Mouse (Mus musculus) lung, adult 2 months (tissue): ENCODE data around the gene Wdr73. TPM values are rescaled to one million over a fixed set of nuclear protein-coding genes. Genes with fewer than 3 reads are reported as not detected.

Experiments
- DNase-seq: peaks from one replicate; pipeline ENCODE4 v3.0.0; 2022
- H3K4me1 ChIP-seq: fragments of 200-500 bp; 2 replicates; pipeline ENCODE4 v1.6.1; 2011; ENCODE audit warnings: low read length; ENCODE audit not compliant: control insufficient read depth, insufficient read depth
- H3K4me3 ChIP-seq: fragments of 200-500 bp; replicated peaks from 2 replicates; pipeline ENCODE3; 2011; ENCODE audit warnings: low read depth, mild to moderate bottlenecking, control low read depth, low read length; ENCODE audit errors: extremely low read depth
- CTCF ChIP-seq: fragments of 200-500 bp; IDR thresholded peaks from 2 replicates; pipeline ENCODE4 v1.5.1; 2011; ENCODE audit warnings: mild to moderate bottlenecking, low read length, control low read depth; ENCODE audit not compliant: insufficient read depth
- POLR2A ChIP-seq: fragments of 200-500 bp; IDR thresholded peaks from 2 replicates; pipeline ENCODE4 v1.6.1; 2011; ENCODE audit warnings: low read depth, mild to moderate bottlenecking, control low read depth, low read length, borderline replicate concordance; ENCODE audit errors: extremely low read depth
- WGBS: fragments of 180-500 bp; shearing (Covaris S2); methylation state at CpG from one replicate; pipeline ENCODE4 v1.1.7; 2018; 5-methylcytosine and 5-hydroxymethylcytosine counted together
- polyA plus RNA-seq: library from polyadenylated mRNA; depleted of rRNA; stranded (reverse); fragments of >200 nt; gene quantifications from 2 replicates; pipeline ENCODE4 v1.2.3, GENCODE M21; 2012

Wdr73 gene
- polyA plus RNA-seq, 1 experiment, result 14.7 TPM

DNA sequence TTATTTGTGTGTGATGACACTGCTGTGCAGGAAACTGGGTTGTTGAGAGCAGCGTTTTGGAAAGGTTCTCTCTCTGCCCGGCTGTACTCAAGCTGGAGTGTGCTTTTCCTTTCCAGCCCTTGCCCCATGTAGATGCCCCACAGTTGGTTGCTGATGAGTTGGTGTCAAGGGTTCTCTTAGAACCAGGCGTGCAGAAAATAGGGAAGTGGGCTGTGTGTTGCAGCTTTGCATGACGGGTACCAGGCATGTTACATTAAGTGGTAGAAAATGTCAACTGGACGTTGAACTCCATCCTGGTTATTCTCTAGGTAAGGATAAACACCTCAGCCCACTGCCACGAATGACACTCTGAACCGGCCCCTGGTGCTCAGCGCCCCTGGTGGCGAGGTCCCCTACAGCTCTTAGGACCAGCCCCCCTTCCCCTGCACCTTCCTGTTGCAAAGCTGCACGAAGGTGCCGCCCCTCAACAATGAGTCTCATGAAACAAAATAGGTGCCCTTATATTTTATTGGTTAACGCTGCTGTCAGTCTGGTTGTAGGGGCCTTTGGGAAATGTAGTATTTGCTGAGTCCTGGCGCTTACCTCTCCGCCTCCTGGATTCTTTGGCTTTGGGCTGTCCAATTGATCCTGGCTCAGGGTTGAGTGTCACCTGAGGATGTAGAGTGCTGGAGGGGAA lies 18.1 kb downstream of the Wdr73 start:
- WGBS, result 16% methylated on average over 14 of the region's 14 CpGs
- peak; percentile 50 for DNase-seq
- TF ChIP-seq CTCF (peak; percentile 26), POLR2A (no peak)
- no peaks in the 10 kb centered on the region; the same call in 1 of the 2 replicates for H3K4me1 ChIP-seq
- peak overlapping the region; percentile 56 for H3K4me3 ChIP-seq

DNA sequence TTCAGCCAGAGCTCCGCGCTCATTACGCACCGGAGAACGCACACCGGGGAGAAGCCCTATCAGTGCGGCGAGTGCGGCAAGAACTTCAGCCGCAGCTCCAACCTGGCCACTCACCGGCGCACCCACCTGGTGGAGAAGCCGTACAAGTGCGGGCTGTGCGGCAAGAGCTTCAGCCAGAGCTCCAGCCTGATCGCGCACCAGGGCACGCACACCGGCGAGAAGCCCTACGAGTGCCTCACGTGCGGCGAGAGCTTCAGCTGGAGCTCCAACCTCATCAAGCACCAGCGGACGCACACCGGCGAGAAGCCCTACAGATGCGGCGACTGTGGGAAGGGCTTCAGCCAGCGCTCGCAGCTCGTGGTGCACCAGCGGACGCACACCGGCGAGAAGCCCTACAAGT lies 25.3 kb downstream of the Wdr73 start:
- TF ChIP-seq POLR2A (no peak), CTCF (no peak)
- H3K4me3 ChIP-seq, result no peak overlapping the region
- 71% methylated on average over 37 of the region's 37 CpGs for WGBS
- H3K4me1 ChIP-seq, result no peaks in the 10 kb centered on the region
- no peak for DNase-seq

DNA sequence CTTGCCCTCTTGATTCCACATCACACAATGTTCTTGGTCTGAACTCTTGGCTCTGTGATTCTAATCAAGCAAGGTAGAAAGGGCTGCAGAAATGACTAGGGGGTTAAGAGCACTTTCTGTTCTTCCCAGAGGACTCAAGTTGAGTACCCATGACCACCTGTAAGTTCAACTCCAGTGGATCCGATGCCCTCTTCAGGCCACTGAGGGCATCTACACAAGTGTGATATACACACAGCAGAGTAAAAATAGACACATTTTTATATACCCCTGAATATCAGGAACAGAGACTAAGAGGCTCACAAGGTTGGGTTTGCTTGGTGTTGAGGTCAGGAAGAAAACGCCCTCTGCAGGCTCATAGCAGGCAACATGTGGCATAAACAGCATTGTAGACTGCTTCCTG lies 27.4 kb downstream of the Wdr73 start:
- DNase-seq, result no peak
- TF ChIP-seq CTCF, result no peak
- no peak for TF ChIP-seq POLR2A
- no peak overlapping the region for H3K4me3 ChIP-seq
- 90% methylated on average over 2 of the region's 2 CpGs for WGBS
- H3K4me1 ChIP-seq, result no peaks in the 10 kb centered on the region

DNA sequence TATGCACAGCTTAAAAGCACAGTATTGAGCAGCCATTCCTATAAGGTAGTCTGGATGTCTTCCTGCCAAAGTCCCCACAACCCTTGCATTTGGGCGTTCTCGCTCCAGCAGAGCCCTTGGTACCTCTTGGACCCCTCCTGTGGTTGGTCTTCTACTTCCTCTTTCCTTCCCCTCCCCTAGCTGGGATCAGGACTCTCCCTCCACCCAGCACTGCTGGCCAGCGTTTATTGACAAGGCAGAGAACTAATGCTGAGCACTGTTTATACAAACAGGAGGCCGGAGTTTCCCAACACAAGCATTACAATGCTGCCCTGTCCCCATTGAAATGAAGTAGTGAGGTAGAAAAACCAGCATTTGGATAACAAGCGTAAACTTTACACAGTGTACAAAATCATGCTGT lies 28.0 kb downstream of the Wdr73 start:
- no peak for TF ChIP-seq POLR2A
- TF ChIP-seq CTCF, result no peak
- WGBS, result 61% methylated on average over 5 of the region's 5 CpGs
- Histone ChIP-seq H3K4me3 (no peak overlapping the region), H3K4me1 (no peaks in the 10 kb centered on the region)
- DNase-seq, result no peak

DNA sequence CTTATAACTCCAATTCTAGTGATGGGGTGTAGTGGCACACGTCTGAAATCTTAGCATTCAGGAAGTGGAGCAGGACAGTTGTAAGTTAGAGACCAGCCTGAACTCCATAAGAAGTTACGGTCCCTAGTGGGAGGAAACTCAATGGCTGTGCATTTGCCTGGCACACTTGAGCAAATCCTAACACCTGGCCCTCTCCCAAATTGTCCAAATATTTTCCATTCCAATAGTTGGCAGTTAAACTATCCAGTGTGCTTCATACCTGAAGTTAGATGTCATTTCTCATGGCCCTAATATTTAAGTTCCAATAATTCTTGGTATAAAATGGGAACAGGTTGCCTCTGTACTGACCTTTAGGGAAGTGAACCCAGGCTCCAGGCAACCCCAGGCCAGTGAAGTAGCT lies 32.4 kb downstream of the Wdr73 start:
- TF ChIP-seq CTCF, result no peak
- no peak for TF ChIP-seq POLR2A
- WGBS, result 68% methylated on average over 2 of the region's 2 CpGs
- peaks cover 19% of the 10 kb centered on the region for H3K4me1 ChIP-seq
- H3K4me3 ChIP-seq, result no peak overlapping the region
- DNase-seq, result no peak

DNA sequence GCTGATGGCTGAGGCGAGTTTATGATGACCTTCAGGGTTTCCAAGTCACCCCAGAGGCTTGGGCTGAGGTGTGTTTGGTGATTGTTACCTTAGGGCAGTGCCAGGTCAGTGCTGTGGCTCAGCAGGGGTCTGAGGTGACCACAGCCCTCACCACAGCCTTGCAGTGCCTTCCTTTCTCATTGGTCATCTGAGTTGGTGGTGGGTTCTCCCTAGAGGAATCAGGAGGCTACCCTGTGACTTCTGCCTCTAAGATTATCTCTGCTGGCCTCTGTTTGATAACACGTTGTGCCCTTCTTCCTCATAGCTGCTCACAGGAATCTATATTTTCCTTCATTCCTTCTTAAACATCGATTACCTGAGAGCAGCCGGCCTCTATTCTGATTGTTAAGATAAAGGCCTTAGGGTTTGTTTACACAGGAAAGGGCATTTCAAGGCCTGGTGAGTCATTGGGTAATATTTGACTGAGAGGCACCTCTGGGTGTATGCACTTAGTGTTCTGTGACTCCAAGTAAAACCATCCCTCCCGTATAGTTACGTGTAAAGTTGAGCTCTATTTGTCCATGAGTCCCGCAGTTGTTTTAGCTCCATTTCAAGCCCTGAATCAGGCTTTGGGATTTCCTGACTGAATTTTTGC lies 34.4 kb downstream of the Wdr73 start:
- WGBS, result 46% methylated on average over 7 of the region's 7 CpGs
- TF ChIP-seq POLR2A, result no peak
- TF ChIP-seq CTCF, result no peak
- Histone ChIP-seq H3K4me1 (peaks cover 25% of the 10 kb centered on the region), H3K4me3 (no peak overlapping the region)
- DNase-seq, result no peak

DNA sequence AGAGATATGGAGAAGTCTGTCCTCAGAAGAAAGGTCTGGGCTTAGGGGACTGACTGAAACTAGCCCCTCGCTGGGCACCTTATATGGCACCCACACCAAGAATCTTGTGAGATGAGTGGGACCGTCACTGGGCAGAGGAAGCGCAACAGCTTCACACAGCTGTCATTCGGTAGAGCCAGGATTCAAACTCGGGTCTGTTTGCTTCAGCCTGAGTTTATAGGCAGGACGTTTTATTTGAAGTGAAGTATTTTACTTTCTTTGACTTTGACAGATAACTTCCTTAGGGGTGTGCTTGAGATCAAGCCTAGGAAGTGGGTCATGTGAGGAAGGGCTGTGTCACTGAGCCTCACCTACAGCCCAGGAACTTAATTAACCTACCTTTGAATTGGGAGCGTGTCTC lies 35.5 kb downstream of the Wdr73 start:
- no peak for TF ChIP-seq POLR2A
- no peak for TF ChIP-seq CTCF
- H3K4me1 ChIP-seq, result peaks cover 26% of the 10 kb centered on the region
- no peak overlapping the region for H3K4me3 ChIP-seq
- 60% methylated on average over 7 of the region's 7 CpGs for WGBS
- no peak for DNase-seq

DNA sequence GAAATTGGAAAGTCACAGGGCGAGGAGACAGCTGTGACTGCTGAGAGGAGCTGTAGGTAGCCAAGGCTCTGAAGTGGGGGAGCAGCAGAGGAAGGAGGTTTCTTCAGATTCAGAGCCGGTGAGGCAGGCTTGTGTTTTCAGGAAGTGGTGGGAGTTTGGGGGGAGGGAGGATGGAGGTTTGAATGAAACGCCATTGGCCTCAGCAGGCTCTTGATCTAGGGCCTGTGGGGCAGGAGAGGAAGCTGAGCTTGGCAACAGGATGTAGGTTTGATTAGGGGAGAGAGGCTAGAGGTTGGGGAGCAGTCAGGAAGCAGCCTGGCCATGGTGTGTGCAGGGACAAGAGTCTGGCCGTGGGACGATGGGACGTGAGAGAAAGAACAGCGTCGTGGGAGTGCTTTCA lies 36.2 kb downstream of the Wdr73 start:
- no peak for DNase-seq
- Histone ChIP-seq H3K4me1 (peaks cover 26% of the 10 kb centered on the region), H3K4me3 (no peak overlapping the region)
- no peak for TF ChIP-seq CTCF
- no peak for TF ChIP-seq POLR2A
- WGBS, result 35% methylated on average over 8 of the region's 8 CpGs

DNA sequence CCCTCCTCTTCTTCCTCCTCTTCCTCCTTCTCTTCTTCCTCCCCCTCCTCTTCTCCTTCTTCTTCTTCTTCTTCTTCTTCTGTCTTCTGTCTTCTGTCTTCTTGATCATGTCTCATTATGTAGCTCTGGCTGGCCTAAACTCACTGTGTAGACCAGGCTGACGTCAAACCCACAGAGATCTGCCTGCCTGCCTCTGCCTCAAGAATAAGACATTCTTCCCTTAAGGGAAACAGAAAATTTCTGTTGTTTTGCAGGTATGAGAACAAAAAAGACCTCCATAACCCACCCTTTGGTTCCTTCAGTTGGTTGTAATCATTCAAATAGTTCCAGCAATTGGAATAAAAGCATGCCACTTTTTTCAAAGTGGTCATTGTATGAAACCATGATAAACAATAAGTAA lies 36.9 kb downstream of the Wdr73 start:
- TF ChIP-seq CTCF, result no peak
- TF ChIP-seq POLR2A, result no peak
- 43% methylated on average over 1 of the region's 1 CpGs for WGBS

DNA sequence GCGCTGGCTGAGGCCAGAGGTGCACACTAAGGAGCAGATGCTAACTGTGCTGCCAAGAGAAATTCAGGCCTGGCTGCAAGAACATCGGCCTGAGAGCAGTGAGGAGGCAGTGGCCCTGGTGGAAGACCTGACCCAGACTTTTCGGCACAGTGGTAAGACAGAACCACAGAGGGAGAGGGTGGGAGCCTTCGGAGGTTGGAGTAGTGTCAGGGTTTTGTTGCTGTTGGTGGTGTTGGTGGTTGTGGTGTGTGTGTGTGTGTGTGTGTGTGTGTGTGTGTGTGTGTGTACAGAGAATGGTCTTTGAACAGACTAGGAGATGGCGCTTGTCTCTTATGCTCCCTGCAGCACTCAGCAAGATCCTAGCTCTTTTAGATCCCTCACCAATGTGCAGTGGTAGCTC lies 37.5 kb downstream of the Wdr73 start:
- WGBS, result 65% methylated on average over 5 of the region's 5 CpGs
- DNase-seq, result no peak
- TF ChIP-seq POLR2A, result no peak
- TF ChIP-seq CTCF, result no peak
- H3K4me3 ChIP-seq, result no peak overlapping the region
- peaks cover 26% of the 10 kb centered on the region for H3K4me1 ChIP-seq

More for the DNA sequence above, 36.9 kb downstream of the Wdr73 start:
- H3K4me1 ChIP-seq, result peaks cover 26% of the 10 kb centered on the region
- no peak for DNase-seq
- no peak overlapping the region for H3K4me3 ChIP-seq

DNA sequence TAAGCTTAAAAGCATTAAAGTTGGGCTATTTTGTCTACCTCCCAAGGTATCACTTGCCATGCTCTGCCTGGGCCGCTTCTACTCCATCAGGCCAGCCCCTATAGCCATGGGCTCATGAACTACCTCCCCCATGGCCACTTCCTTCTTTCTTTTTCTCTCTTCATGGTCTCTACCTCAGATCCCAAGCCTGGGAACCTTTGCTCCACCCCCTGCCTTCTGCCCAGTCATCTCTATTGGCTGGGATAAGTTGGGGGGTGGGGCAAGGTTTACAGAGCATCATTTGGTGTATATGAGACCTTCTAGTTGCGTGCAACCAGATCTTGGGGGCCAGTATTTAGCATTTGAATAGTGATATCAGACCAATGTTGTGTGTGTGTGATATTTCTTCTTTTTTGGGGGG lies 38.6 kb downstream of the Wdr73 start:
- DNase-seq, result no peak
- WGBS, result 87% methylated on average over 2 of the region's 2 CpGs
- TF ChIP-seq POLR2A (no peak), CTCF (no peak)
- Histone ChIP-seq H3K4me1 (peaks cover 26% of the 10 kb centered on the region), H3K4me3 (no peak overlapping the region)
